Mouse (Mus musculus) stomach, postnatal 0 days (tissue): ENCODE data around the gene Ptprm.

ENCODE experiments used
- CTCF ChIP-seq: IDR thresholded peaks from 2 replicates; pipeline ENCODE4 v1.5.1; 2016; ENCODE audit warnings: antibody characterized with exemption, low read depth, mild to moderate bottlenecking, moderate library complexity
- EP300 ChIP-seq: optimal IDR thresholded peaks from 2 replicates; pipeline ENCODE3; 2016; ENCODE audit warnings: antibody characterized with exemption

DNA sequence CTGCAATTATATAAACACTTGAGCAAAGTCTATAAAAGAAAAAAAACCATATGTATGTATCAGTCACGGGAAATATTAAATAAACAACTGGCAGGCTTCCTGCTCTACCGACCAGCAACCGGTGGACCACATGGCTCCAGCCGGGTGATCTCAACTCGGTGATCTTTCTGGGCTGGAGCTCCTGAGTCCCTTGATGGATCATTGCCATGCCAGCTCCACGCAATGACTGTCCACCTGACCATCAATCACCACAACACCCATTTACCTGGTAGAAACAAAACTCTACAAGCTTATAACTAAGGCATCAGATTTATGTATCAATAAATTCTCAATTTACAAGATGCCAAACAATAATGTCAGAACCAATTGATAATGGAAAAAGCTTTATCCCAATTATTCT lies 322.2 kb downstream of the Ptprm start:
- TF ChIP-seq CTCF (no peak), EP300 (no peak)
